Mouse (Mus musculus): ENCODE measurements around the gene Ptpn14. TPM values are rescaled to one million over a fixed set of nuclear protein-coding genes. Genes with fewer than 3 reads are reported as not detected.

Gene Ptpn14
- total RNA-seq, 2 experiments from 2014 or later: 13.0 to 20.5 TPM

- DNase-seq: no peak
Measured at GRCm38 (mm10) chr1:189867034-189867433, 139.0 kb downstream of the Ptpn14 start.

GRCm38 (mm10) chr1:189867497-189867896, 139.4 kb downstream of the Ptpn14 start:
- DNase-seq: no peak

- DNase-seq: no peak
Measured at GRCm38 (mm10) chr1:189868036-189868435, 140.0 kb downstream of the Ptpn14 start.

GRCm38 (mm10) chr1:189869651-189870270, 141.7 kb downstream of the Ptpn14 start:
- peak; percentile 49 for DNase-seq

- no peak for DNase-seq
Measured at GRCm38 (mm10) chr1:189870539-189870938, 142.5 kb downstream of the Ptpn14 start.

GRCm38 (mm10) chr1:189871625-189872024, 143.6 kb downstream of the Ptpn14 start:
- DNase-seq: no peak

- no peak for DNase-seq
Measured at GRCm38 (mm10) chr1:189872050-189872449, 144.0 kb downstream of the Ptpn14 start.

GRCm38 (mm10) chr1:189873591-189873990, 145.5 kb downstream of the Ptpn14 start:
- no peak for DNase-seq

- DNase-seq: no peak
Measured at GRCm38 (mm10) chr1:189875439-189875861, 147.4 kb downstream of the Ptpn14 start.

GRCm38 (mm10) chr1:189876162-189876561, 148.1 kb downstream of the Ptpn14 start:
- DNase-seq: no peak

- no peak for DNase-seq
Measured at GRCm38 (mm10) chr1:189879212-189879611, 151.1 kb downstream of the Ptpn14 start.

GRCm38 (mm10) chr1:189879965-189880364, 151.9 kb downstream of the Ptpn14 start:
- DNase-seq: no peak

- DNase-seq: no peak
Measured at GRCm38 (mm10) chr1:189880745-189881144, 152.7 kb downstream of the Ptpn14 start.

GRCm38 (mm10) chr1:189882886-189883285, 154.8 kb downstream of the Ptpn14 start:
- DNase-seq: peak; percentile 66

GRCm38 (mm10) chr1:189883531-189884170, 155.6 kb downstream of the Ptpn14 start:
- DNase-seq: peak; percentile 78

GRCm38 (mm10) chr1:189884951-189885350, 156.9 kb downstream of the Ptpn14 start:
- DNase-seq: no peak

GRCm38 (mm10) chr1:189885975-189886374, 157.9 kb downstream of the Ptpn14 start:
- DNase-seq: no peak

- DNase-seq: peak; percentile 62
Measured at GRCm38 (mm10) chr1:189887518-189887917, 159.4 kb downstream of the Ptpn14 start.

GRCm38 (mm10) chr1:189888749-189889148, 160.7 kb downstream of the Ptpn14 start:
- DNase-seq: no peak

GRCm38 (mm10) chr1:189894191-189894590, 166.1 kb downstream of the Ptpn14 start:
- DNase-seq: no peak

- DNase-seq: no peak
Measured at GRCm38 (mm10) chr1:189897861-189898260, 169.8 kb downstream of the Ptpn14 start.

GRCm38 (mm10) chr1:189898708-189899107, 170.6 kb downstream of the Ptpn14 start:
- no peak for DNase-seq

- DNase-seq: no peak
Measured at GRCm38 (mm10) chr1:189899526-189899925, 171.5 kb downstream of the Ptpn14 start.

GRCm38 (mm10) chr1:189902413-189902812, 174.3 kb downstream of the Ptpn14 start:
- DNase-seq: no peak
